Mouse (Mus musculus) large intestine, adult 2 months (tissue): ENCODE measurements around the gene Skap1. TPM values are rescaled to one million over a fixed set of nuclear protein-coding genes. Genes with fewer than 3 reads are reported as not detected.
"Not testable (repeated sequence)": the region's sequence is repeated elsewhere in the genome, so short reads cannot be mapped to it uniquely, and the experiment has no call there.

Source experiments
- DNase-seq: peaks from one replicate; pipeline ENCODE4 v3.0.0-alpha.2; 2012; ENCODE audit warnings: low read depth, low spot score
- WGBS: fragments of 180-500 bp; shearing (Covaris S2); methylation state at CpG from one replicate; pipeline ENCODE4 v1.1.7; 2018; 5-methylcytosine and 5-hydroxymethylcytosine counted together
- polyA plus RNA-seq: library from polyadenylated mRNA; depleted of rRNA; stranded (reverse); fragments of >200 nt; gene quantifications from 2 replicates; pipeline ENCODE4 v1.2.3, GENCODE M21; 2012

Skap1 gene
- polyA plus RNA-seq, 1 experiment: 3.7 TPM

DNA sequence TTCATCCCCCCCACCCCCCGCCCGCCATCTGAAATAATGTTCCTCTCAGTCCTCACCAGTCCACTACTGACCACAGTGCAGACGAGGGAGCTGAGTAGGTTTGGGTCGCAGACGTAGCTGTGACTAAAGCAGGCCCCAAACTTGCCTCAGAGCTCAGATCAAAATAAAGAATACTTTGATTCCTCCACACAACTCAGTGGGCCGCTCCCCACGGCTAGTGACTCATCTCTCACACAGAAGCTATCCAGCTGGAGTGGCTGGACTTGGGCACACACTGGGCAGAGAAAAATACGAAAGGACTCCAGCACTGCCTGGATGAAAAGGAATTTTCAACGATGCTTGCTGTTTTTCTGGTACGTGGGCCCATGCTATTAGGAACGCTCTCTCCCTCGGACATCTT lies 302.2 kb downstream of the Skap1 start:
- 78% methylated on average over 12 of the region's 12 CpGs for WGBS
- no peak for DNase-seq

DNA sequence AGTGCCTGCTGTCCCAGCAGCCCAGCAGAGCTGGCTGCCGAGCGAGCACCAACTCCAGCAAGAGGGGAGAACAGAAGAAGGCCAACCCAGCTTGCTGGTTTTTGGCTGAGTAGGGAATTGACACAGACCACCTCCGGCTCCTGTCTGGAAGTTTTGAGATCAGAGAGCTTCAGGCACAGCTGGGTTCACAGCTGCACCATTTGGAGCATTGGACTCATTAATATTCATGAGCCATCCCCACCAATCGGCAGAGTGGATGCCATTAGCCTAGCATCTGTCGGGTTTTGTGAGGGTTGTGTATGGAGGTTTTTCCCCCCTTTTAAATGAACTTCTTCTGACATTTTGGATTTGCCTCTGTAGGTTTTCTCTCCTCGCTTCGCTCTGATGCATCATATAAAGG lies 302.7 kb downstream of the Skap1 start:
- 85% methylated on average over 7 of the region's 7 CpGs for WGBS
- no peak for DNase-seq

DNA sequence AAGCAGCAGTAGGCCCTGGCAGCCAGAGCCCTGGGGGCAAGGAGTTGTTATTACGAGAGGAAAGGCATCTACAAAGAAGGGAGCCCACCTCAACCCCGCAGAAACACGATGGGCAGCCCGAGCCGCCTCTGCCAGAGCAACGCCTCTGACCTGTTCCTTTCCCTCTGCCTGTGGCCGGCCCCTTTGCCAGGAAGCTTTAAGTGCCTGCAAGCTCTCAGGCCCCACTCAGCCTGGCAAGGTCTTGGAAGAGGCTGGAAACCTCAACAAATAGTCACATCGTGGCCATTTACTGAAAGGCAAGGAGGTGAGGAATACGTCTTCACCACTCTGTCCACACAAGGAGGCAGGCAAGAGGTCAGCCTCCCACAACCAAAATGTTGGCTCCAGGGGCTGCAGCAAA lies 303.8 kb downstream of the Skap1 start:
- WGBS: 71% methylated on average over 9 of the region's 9 CpGs
- no peak for DNase-seq

DNA sequence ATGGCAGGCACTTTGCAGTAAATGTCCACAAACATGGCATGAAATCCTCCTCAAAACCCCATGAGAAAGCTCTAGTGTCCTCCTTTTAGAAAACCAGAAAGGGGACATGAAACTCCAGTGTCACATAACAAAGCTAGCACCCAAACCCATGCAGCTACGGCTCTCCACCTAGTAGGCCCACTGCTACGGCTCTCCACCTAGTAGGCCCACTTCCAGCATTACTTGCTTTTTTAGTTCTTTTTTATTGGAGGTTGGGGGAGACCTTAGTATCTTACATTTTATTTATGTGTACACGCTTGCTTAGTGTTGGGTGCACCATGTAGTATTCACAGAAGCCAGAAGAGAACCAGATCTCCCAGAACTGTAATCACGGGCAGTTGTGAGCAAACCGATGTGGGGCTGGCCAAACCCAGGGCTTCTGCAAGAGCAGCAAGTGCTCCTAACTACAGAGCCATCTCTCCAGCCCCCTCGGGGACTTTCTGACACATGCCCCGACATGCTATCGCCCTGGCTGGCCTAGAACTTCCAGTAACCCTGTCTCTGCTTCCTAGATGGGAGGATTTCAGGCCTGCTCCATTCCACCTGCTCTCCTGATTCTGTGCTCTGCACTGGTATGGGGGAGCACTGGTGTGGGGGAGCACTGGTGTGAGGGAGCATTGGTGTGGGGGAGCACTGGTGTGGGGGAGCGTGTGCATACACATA lies 307.0 kb downstream of the Skap1 start:
- 95% methylated on average over 9 of the region's 9 CpGs for WGBS
- DNase-seq: no peak

DNA sequence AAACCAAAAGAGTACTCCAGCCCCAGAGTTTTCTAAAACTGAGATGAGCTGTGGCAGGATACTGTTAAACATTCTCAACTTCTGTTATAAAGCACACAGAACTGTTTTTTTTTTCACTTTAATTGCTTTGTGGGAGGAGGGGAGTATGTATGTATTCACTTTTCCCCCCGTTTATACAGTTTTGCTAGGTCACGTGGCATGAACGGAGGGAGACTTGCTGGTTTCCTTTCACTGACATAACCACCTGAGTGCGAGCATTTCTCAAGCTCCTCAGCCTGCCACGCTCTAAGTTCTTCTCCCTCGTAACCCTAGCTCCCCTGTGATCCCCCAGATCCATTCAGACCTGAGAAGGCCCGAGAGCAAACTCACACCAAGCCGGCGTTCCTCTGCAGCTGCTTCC lies 308.0 kb downstream of the Skap1 start:
- 86% methylated on average over 9 of the region's 9 CpGs for WGBS

DNA sequence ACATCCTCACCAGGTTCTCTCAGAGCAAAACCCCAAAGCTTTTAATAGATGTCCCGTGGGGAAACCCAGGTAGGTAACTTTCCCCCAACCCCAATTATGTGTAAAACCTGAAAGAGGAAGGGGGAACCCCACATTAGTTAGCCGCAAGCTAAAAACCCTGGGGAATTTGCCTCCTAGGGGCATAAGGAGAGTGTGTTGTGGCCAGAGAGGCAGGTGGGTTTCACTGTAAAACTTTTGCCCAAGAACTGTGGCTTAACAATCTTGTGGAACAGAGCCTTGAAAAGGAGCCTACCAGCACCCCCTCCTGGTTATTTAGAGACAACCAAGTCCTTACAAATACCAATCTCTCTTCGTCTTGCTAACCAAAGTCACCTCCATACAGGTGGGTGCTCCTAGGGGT lies 310.1 kb downstream of the Skap1 start:
- DNase-seq: no peak
- WGBS: 77% methylated on average over 3 of the region's 3 CpGs

More for the DNA sequence above, 308.0 kb downstream of the Skap1 start:
- no peak for DNase-seq

DNA sequence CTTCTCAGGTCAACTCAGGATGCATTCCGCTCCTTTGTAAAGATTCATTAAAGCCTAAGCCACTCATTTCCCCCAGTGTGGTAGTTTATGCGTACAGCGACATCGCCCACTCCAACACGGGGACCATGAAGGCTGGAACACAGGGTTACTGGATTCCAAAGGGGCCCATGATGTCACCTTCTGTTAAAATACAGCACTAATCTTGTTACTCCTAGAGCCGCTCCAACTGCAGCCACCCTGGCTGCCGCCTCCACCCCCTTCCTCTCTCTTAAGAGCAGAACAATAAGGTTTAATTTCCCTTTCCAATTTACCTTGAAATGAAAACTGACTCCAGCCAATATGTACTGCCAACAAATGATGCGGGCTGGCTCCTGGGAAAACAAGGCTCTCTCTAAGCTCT lies 310.7 kb downstream of the Skap1 start:
- DNase-seq: no peak
- 82% methylated on average over 8 of the region's 8 CpGs for WGBS

DNA sequence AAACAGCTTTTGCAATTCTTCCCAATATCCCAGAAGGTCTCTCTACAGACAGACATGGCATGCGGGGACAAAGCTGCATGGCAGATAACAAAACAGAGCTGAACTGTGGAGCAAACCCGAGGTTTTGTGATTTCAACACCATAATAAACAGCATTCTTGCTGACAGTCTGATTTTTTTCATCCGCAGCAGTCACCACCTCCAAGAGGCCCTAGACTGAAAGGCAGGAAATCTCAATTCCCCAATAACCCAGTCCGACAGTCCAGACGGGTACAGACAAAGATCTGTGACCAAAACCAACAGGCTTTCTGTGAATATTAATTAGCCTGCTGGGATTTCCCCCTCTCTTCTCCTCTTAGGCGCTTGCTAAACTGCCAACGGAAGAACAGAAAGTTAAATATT lies 311.3 kb downstream of the Skap1 start:
- no peak for DNase-seq
- WGBS: 68% methylated on average over 7 of the region's 7 CpGs

DNA sequence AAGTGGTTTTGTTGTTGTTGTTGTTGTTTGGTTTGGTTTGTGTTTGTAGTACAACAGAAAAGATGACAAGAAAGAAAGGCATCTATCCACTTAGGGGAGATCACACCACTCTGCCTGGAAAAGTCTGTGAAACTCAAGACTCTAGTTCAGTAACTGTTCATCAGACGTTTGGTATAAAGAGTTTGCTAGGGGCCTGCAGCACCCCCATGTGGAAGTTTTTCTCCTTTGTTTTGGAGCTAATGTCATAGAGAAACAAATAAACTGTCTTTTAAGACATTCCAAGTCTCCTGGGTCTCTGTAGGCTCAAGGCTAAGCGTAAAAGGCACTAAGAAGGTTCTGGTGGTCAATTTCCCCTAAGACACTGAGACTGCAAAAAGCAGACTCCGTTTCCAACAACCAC lies 311.7 kb downstream of the Skap1 start:
- DNase-seq: no peak
- 44% methylated on average over 3 of the region's 3 CpGs for WGBS

DNA sequence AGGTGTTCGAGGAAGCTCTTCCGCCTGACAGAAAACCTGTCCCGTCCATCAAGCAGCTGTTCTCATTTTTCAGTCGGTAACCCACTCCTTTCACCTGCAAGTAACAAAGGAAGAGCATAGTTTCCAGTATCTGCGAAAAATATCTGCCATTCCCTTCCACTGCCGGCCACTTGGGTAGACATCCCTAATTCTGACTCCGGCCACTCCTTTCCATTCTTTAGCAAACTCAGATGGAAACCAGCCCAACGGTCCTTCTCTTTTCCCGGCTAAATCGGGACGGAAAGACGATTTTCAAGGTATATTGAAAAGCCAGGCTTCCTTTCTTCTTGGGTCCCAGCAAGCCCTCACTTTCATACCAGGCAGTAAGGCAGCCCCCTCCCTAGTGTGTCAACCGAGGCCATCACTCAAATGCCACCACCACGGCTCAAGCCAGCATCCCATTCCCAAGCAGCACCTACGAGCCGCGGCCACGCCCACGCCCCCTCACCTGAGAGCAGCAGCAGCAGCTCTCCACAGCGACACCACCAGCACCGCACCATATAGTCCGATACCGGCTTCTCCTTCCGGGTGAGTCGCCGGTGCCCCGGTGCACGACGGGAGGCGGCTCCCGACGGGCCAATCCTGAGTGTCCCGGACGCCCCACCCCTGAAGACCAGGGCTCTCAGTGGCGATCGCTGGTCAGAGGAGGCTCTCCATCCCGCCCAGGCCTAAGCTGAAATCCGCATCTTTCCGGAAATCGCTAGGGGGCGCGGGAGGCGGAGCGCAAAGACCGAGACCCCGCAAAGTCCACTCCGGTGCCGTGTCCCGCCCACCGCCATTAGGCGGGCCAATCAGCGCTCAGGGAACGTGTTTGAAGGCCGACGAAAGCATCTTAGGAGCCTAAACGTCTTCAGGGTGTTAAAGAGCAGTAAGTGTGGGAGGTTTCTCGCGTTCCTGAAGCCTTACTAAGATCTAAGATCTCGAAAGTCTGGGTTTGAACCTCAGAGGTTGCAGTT lies 312.9 kb downstream of the Skap1 start, which contains the start of gene Snx11:
Snx11 (minus strand) TSS at position 592 of the 995 bp plus-strand sequence.
- WGBS: 1% methylated on average over 59 of the region's 59 CpGs
- DNase-seq: peak; percentile 98

DNA sequence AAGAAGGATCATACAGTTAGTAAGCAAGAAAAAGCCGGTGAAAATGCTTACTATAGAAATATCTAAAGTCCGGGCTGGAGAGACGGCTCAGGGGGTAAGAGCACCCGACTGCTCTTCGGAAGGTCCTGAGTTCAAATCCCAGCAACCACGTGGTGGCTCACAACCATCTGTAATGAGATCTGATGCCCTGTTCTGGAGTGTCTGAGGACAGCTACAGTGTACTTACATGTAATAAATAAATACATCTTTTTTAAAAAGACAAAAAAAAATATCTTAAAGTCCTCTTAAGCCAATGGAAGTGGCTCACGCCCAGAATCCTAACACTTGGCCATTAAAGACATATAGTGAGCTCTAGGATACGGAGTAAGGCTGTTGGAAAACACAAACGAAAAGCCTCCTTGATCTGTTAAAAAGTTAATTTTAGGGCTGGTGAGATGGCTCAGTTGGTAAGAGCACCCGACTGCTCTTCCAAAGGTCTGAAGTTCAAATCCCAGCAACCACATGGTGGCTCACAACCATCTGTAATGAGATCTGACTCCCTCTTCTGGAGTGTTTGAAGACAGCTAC lies 313.8 kb downstream of the Skap1 start:
- not testable (repeated sequence) for DNase-seq
- 62% methylated on average over 10 of the region's 10 CpGs for WGBS

DNA sequence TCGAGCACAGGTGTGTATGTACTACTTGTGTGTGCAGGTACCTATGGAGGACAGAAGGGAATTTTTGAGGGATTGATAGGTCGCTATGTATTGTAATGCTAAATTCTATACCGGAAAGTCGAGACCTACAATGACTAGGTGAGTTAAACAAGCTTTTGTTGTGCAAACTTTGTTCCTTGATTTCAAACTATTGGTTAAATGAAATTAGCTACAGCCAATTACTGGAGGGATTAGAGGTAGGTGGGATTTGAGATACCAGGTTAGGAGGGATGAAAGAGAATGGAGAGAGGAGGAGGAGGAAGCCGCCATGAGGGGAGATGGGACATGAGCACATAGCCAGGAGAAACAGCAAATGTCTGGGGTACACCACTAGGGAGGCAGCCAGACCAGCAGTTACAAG lies 315.9 kb downstream of the Skap1 start:
- WGBS: 86% methylated on average over 5 of the region's 5 CpGs
- DNase-seq: no peak

DNA sequence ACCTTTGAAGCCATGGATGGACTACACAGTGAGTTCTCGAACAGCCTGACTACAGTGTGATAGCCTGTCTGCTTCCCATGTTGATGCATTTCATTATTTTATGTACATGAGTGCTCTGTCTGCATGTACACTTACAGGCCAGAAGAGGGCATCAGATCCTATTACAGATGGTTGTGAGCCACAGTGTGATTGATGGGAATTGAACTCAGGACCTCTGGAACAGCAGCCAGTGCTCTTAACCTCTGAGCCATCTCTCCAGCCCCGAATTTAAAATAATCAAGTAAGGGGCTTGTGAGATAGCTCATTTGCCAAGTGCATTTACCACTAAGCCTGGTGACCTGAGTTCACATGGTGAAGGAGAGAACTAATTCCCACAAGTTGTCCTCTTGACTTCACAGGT lies 317.0 kb downstream of the Skap1 start:
- WGBS: 75% methylated on average over 2 of the region's 2 CpGs

DNA sequence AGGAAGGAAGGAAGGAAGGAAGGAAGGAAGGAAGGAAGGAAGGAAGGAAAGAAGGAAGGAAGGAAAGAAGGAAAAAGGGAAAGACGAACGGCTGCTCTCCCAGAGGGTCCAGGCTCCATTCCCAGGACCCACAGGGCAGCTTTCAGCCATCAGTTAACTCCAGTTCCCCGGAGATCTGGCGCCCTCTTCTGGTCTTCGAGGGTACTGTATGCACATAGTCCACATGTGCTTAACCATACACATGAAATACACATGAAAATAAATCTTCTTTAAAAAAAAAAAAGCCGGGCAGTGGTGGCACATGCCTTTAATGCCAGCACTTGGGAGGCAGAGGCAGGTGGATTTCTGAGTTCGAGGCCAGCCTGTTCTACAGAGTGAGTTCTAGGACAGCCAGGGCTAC lies 320.5 kb downstream of the Skap1 start:
- WGBS: 13% methylated on average over 7 of the region's 7 CpGs
- DNase-seq: not testable (repeated sequence)

More for the DNA sequence above, 317.0 kb downstream of the Skap1 start:
- DNase-seq: no peak

DNA sequence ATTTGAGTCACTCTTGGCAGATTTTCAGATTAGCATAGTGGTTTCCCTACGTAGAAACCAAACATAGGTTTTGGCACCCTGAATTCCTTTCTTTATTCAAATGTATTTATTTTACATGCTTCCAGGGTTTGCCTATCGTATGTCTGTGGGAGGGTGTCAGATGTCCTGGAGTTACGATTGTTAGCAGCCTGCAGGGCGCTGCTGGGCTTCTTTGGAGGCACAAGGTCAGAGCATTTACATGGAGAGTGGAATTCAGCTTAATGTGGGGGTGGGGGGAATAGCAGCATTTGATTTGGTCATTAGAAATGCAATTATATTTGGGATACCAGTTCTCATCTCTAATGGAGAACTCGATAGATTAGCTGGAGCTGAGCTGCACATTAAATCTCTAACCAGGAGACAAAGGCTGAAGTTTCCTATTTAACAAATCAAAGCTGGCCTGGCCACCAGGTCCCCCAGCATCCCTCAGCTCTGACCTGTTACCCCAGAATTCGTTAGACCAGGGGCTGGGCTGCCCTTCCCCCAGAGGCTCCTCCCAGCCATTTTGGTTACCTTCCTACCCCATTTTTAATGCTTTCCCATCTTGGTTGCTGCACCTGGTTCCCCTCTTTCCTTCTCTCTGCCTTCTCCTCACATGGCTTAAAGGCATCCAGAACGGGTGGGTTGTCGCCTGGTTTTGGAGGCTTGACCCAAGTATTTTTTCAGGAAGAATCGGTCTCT lies 322.5 kb downstream of the Skap1 start:
- WGBS: 57% methylated on average over 9 of the region's 9 CpGs
- no peak for DNase-seq

DNA sequence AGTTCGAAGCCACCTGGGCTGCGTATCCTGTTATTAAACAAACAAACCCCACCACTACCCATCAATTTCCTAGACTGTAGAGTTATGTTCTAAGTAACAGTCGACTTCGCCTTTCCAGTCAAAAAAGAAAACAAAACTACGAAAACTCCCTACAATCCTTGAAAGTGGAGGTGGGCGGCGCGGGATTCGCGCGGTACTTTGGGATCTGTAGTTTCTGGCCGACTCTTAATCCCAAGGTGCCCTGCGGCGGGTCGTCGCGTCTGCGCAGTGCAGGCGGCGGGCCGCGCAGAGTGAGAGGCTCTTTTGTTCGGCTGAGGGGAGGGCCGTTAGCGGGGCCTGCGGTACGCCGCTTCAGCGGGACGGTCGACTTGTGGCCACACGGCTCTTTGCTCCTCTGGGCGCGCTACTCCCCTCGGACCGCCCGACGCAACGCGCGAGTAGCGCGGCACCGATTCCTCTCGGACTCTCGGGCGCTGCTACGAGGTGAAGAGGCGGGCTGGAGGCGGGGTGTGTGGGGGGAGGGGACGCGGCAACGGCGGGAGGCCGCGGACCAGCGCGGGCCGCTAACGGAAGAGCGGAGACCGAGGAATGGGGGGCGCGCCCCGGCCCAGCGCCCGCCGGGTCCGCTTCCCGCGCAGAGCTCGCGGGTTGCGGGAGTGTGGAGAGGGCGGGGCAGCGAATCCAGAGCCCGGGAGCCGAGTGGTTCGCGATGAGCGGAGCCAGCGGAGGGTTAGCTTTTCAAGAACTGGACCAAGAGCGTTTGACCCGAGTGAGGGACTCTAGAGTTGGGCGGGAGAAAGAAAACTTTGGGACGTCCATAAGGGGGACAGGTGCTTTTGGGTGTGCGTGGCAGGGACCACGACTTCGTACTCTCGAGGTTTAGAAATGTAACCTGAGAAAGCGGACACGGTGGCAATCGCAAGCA lies 324.7 kb downstream of the Skap1 start, which contains the start of gene Cbx1:
Cbx1 (plus strand) TSS at position 257 of the 925 bp plus-strand sequence.
- DNase-seq: no peak
- WGBS: 1% methylated on average over 93 of the region's 93 CpGs

DNA sequence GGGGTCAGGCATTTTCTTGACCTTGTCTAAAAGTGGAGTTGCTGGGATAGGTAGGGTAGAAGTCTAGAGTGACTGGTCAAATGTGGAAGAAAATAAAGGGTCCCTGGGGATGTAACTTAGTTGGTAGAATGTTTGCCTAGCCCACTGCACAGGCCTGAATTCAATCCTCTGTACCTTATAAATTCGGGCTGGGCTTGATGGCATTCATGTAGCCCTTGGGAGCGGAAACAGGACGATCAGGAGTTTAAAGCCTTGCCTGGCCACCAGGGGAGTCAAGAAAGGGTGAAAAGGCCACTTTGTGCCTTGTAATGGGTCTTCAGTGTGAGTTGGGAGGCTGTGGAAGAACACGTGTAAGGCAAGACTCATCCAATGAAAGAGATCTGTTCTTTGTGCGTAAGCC lies 325.6 kb downstream of the Skap1 start:
- 14% methylated on average over 5 of the region's 5 CpGs for WGBS
- no peak for DNase-seq

DNA sequence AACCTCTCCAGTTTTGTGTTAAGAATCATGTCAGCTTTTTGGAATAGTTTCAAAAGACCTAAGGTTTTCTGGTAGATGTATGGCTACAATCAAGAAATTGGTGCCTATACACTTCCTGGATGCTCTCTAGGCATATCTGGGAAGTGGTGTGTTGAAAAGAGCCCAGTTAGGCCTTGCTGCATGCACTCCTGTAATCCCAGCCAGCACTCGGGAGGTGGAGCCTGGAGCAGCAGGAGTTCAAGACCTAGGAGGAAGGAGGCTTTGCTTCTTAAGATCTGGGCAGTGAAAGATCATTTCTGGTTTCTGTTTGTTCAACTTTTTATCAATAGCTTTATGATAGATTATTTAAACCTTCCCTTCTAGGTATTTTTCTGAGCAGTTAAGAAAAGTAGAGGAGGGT lies 326.3 kb downstream of the Skap1 start:
- 5% methylated on average over 1 of the region's 1 CpGs for WGBS
- DNase-seq: no peak

DNA sequence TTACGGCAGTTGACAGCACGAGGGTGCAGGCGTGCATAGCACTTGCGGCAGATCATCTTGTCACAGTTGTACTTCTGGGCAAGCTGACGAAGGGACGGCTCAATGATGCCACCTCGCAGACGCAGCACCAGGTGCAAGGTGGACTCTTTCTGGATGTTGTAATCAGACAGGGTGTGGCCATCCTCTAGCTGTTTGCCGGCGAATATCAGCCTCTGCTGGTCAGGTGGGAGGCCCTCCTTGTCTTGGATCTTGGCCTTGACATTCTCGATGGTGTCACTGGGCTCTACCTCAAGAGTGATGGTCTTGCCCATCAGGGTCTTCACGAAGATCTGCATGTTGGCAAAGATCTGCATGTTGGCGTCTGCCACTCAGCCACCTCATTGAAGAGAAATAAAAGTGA lies 331.1 kb downstream of the Skap1 start:
- DNase-seq: no peak
- 46% methylated on average over 13 of the region's 13 CpGs for WGBS
